Mouse (Mus musculus) megakaryocyte, embryonic 14.5 days (primary cell): Measurements from ENCODE around the gene 4930539E08Rik.

ENCODE experiments used
- FLI1 ChIP-seq: IDR thresholded peaks from 2 replicates; pipeline ENCODE4 v1.6.1; 2012; ENCODE audit warnings: low read length, inconsistent platforms, mixed read lengths
- GATA1 ChIP-seq: IDR thresholded peaks from 3 replicates; pipeline ENCODE4 v1.6.1; 2012; ENCODE audit warnings: mixed read lengths, low read length, inconsistent platforms, borderline replicate concordance

DNA sequence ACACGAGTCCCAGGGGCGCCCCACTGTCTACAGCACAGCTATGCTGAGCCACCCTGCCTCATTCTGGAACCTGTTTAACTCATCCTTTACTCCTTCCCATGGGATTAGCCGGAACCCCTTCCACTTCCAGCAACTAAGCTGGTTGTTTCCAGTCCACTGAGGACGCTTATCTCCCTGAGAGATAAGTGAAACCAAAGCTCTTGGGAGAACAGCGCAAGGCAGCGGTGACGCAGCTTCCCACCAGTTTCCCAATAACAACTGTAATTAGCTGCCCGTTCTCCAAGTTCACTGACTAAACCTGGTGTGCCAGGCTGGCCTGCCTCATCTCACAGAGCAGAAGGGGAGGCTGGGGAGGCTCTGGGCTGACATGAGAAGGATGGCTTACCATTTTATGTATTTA, 6.0 kb upstream of the 4930539E08Rik start:
- TF ChIP-seq GATA1 (no peak), FLI1 (no peak)
